Mouse (Mus musculus) layer of hippocampus, adult 9-10 months (tissue): ENCODE measurements around the gene Cpa5.

Source experiments
- DNase-seq: peaks from one replicate; pipeline ENCODE4 v3.0.0; 2022; ENCODE audit warnings: low spot score

The Cpa5 gene

DNA sequence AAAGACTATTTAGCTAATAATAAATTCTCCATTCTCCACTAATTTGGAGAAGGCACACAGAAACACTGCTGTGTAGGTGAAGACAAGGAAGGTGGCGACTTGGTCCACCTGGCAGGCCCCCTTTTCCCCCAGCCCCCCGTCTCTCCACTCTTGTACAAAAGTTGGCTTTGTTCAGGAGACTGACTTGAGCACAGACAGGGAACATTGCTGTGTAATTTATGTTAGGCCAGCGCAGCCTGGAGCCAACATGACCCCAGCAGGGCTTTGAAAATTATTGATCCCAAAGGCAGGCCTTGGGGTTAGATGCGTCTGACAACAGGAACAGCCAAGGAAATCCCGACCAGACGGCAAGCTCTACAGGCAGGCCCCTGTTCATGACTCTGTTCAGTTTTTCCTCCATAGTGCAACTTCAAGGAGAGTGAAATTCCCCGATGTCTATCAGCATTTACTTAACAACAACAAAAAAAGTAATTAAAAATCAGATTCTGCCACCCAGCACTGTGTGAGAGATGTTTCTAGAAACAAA, 6.4 kb upstream of the Cpa5 start:
- no peak for DNase-seq

DNA sequence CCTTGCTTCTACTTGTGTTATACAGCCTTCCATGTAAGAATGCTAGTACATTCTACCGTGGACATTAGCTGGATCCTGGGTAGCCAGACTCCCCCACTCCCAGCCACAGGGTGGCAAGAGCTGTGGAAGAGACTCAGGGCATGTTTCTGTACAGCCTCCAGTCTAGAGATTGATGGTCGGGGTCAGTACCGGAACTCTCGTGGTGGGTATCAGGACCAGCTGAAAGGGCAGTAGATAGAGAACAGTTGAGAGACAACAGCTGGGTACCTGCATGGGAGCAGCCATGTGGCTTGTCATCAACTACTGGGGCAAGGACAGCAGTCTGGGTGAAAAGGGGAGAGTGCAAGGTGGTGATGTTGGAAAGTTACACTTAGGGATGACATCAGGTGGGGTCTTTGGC, 5.7 kb upstream of the Cpa5 start:
- DNase-seq, result no peak

DNA sequence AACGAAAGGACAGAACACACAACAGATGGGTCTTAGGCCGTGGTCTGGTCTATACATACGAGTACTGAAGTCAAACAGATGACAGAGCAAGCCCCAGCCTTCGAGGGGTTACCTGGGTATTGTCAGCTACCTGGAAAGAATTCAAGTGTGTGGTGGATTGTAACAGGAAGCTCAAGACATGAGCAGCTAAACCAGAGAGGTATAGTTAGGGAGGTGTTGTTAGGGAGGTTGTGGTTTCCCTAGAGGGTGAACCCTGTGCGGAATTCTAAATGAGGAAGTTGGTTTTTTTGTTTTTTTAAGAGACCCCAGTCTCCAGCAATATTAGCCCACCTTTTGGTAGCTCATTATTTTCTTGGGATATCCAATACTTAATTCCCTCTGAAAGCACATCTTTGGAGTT, 5.1 kb upstream of the Cpa5 start:
- DNase-seq, result no peak

DNA sequence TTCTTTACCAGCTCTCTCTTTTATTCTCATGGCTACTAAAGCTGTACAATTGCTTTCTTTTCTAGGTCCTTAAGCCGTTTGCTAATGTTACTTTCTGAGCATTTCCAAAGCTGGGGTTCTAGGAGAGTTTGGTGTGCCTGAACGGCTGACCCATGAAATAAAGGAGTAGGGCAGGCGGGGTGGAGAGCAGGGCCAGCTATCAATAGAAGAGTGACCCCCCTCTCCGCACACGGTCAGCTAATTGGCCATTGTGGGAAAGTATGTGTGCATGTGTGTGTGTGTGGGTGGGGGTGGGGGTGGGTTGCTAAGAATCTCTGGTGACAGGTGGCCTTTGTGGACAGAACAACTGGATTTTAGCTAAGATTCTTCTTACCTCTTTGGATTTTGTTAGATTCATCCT, 402 bp downstream of the Cpa5 start:
- DNase-seq, result no peak

DNA sequence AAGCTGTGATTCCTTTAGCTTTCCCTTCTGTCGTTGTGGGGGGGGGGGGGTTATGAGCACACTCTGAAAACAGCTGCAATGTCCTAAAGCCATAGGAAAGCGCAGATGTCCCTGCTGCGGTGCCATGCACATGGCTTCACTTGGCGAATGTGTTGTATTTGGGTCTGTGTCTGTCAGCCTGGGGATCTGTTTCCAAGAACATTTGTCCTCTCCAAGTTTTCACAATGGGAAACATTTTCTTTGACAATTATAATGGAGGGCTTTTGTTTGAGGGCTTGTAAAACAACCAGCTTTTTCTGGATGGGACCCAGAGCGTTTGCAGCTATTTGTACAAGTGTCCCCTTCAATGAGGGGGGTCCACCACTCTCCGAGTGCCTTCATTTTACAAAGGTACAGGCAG, 3.4 kb downstream of the Cpa5 start:
- no peak for DNase-seq

DNA sequence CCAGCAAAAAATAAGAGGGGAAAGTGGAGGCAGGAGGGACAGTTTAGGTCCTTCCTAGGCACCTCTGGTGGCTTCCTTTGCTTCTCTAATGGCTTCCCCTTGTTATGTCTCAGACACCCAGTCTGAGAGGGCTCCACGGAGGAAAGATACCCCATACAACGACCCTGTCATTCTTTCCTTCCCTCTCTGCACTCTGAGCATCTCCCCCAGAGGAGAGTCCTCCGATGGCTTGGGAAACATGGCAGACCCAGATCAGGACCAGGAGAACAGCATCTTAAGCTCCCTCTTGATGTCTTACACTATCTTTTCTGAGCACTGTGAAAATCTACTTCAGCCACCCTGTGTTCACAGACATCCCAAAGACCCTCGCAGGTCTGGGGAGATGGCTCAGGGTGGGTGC, 4.9 kb downstream of the Cpa5 start:
- DNase-seq, result no peak

DNA sequence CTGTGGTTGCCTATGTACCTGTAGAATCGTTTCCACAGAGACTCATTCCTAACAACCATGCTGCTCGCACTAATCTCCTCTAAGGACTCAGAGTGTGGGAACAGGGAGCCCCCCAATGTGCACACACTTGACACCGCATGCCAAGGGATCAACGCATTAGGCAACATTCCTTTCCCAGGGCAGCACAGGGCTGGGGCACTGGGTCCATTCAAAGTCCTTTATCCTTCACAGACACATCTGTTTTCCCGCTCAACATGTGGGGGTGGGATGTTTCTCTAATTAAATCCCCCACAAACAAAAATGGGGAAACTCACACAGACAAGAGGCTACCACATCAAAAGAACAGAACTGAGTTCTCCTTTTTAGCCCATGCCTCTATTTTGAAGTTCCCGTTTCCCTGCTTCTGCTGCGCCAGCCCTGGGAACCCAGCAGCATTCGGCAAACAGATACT, 5.7 kb downstream of the Cpa5 start:
- no peak for DNase-seq

DNA sequence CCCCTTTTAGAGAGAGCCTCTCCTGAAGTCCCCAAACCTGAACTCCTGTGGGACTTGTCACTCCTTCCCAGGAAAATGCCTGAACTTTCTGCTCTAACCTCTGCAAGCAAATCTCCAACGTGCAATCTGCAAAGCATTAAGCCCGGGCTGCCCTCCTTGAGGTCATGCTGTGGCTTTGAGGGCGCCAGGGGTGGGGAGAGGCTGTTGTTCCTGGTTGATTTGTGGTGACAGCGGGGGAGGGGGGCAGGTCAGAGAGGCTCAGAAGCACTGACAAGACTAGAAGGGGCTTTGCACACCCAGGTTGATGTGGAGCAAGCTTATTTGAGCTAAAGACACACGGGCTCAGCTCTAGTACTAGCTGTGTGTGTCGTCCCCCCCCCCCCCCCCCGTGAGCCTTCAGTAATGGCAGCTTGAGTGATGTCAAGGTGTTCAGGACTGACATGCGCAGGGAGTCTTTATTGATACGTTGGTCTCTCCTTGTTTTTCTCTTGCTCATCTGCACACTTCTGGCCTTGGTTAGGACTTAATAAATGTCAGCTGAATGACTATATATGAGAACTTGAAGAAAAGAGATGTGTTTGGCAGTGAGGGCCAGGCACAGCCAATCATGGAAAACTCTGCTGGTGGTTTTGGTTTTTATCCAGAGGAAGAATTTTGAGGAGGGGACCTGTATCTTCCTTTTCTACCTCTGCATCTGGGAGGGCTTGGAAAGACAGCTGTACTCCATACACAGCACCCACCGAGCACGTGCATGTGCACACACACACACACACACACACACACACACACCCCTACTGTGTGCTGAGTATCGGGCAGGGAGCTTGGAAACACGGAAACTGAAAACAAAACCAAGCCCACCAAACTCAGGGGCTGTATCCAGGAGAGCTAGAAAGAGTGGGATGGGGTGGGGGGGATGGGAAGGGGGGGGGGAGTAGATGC, 6.5 kb downstream of the Cpa5 start:
- no peak for DNase-seq

DNA sequence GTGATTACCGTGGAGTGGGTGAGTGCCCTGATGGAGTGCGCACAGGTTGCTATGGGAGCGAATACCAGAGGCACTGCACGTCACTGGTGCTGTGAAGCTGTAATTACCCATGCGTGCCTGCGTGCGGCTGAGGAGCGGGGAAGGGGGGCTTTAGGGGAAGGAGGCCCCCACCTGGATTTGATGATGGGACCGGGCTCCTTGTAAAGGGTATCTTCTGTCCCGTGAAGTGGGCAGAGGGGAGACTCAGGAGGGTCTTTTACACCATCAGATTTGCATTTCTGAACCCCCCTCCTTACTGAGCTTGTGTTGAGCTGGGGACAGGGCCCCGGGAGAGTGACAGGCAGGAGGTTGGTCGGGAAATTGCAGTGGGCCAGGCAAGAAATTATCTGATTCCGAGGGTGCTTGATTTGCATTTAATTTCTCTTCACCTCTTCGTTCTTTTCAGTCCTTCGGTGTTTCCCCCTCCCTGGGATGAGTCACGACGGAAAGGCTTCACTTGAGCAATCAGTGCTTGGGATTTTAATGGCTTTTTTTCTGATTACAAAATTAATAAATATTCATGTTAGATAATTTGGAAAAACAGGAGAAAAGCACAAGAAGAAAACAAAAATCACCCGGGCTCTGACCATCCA, 7.3 kb downstream of the Cpa5 start:
- DNase-seq, result peak; percentile 24

DNA sequence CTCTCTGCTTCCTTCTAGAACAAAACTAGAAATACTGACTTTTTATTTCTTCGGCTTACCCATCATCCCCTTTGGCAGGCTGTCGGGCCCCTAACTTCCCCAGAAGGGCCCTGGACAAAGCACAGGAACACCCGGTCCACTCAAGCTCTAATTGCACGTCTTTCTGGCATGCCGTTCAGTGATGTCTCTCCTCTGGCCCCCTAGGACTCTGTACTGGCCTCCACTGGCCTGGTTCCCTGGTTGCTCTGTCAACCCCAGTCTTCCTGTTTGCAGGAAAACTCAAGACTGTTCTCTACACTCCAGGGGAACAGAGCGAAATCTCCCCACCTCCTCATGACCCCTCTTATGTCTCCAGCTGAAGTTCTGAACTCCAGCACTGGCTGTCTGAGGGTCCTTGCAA, 7.9 kb downstream of the Cpa5 start:
- no peak for DNase-seq

DNA sequence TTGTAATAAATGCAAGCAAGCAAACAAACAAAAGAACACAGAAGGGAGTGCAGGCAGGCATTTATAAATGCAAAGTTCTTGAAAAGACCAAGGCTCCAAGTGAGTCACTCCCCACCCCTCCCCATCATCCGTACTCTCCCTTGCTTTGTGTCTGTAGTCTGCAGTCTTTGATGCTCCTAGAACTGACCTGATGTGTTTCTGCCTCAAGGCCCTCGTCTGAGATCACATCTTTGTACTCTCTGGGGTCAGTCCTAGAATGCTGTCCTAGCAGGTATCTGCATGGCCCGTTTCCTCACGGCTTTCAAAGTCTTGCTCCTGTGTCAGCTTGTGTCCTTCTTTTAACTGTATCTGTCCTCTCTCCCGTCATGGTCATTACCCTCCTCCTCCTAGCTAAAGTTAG, 8.8 kb downstream of the Cpa5 start:
- DNase-seq, result no peak

DNA sequence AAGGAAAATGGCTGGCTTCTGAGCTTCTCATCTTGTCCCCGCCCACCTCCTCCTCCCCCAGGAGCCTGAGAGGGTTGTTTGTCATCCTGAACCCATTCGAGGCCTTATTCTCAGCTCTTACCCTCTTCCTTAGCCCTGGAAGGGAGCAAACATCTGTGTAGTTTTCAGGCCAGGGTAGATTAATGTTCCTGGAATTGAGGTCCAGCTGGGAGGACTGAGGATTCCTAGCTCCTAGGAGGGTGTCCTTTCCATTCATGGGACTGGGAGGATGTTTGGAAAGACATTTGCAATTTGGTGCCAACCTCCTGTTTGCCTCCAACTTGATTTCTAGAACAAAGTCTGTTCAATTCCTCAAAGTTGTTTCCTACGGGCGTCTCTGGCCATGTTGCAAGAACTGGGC, 9.8 kb downstream of the Cpa5 start:
- DNase-seq, result no peak

DNA sequence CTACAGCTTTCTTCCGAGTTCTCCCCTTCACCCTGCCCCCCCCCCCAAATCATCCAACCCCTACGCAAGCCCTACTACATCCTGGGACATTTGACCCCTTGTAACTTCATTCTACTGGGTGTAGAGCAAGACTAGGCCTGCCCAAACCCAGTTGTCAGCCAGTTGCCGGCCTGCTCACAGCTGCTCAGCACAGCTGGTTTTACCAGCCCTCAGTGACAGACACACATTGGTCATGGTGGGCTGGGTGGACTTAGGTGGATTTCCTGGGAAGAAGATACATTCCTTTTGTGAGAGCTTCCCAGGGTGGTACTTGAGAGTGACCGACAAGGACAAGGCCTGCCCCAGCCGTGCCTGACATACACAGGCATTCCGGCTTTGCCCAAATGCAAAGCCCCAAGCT, 10.2 kb downstream of the Cpa5 start:
- no peak for DNase-seq

DNA sequence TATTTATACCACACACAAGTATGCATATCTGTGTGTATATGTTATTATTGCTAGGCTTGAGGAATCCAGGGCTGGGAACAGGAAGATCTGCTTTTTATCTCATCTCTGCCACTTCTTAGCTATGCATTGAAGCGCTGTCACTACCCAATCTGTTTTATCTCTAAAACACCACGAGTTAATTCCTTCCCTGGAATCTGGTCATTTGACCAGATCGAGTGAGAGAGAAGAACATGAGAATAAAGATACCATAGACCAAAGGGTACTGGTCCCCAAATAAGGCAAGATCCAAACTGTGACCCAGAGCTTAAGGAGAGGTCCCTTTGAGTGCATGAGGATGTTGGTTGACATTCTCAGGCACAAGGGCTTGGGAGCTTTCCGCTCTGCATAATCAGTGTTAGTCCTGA, 11.2 kb downstream of the Cpa5 start:
- DNase-seq, result no peak

DNA sequence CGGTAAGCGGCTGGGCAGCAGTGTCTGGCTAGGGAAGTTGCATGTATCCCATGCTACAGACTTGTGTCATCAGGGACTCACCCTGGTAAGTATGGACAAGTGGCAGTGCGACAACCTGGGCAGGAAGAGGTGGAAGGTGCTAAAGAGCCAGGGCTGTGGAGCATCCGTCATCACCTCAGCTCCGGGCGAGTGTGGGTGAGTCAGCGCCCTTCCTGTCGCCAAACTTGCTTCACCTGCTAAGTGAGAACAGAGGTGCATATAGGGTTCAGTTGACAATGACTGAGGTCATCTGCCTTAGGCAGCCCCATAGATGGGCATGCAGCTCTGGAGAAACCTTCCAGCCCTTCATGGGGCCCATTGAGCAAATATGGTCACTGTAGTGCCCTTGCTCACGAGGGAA, 14.0 kb downstream of the Cpa5 start:
- no peak for DNase-seq

DNA sequence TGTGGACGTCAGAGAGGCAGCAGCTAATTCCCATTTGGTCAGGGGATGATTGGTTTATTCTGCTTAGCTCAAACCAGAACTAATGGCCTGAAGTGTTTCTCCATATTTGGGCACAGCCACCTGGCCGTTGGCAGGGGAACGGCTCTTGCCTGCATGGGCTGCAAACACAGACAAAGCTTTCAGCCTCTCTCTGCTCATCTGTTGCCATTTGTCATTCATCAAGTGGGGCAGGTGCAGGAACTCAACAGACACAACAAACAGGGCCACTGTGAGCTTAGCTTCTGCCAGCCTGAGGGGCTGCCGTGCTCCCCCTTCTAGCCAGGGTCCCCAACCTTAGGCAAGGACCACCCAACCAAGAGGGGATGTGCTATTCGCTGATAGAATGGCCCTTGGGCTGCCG, 17.3 kb downstream of the Cpa5 start:
- no peak for DNase-seq

DNA sequence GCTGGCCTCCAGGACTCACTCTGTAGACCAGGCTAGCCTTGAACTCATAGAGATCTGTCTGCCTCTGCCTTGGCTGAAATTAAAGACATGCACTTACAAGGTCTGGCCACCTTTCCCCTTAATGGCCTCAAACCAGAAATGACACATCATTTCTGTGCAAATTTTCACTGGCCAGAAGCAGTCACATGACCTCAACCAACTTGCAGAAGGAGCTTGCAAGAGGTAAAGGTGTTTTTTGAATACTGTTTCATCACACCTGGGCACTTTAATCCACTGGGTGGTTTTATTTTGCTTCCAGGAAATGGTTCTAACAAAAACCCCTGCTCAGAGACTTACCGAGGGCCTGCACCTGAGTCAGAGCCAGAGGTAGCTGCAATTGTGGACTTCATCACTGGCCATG, 19.2 kb downstream of the Cpa5 start:
- no peak for DNase-seq

DNA sequence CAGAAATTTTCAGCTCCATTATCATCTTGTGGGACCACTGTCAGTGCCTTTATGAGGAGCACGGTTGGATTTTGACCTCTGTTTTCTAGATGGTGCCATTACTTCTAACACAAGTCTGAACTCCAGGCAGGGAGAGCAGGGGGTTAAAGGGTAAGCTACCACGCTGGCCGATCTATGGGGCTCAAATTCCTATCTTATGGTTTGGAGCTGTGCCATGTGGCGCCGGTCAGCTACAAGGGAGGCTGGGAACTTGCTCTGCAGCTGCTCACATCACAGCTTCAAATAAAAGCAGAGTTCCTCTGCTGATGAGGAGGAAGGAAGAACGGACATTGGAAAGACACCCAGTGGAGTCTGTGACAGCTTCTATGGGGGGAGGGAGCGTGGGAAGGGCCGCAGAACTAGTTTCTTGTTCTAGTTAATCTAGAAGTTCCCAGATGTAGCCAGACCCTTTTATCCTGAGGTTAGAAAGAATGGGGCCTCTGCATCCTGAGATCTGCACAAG, 24.6 kb downstream of the Cpa5 start:
- DNase-seq, result no peak

DNA sequence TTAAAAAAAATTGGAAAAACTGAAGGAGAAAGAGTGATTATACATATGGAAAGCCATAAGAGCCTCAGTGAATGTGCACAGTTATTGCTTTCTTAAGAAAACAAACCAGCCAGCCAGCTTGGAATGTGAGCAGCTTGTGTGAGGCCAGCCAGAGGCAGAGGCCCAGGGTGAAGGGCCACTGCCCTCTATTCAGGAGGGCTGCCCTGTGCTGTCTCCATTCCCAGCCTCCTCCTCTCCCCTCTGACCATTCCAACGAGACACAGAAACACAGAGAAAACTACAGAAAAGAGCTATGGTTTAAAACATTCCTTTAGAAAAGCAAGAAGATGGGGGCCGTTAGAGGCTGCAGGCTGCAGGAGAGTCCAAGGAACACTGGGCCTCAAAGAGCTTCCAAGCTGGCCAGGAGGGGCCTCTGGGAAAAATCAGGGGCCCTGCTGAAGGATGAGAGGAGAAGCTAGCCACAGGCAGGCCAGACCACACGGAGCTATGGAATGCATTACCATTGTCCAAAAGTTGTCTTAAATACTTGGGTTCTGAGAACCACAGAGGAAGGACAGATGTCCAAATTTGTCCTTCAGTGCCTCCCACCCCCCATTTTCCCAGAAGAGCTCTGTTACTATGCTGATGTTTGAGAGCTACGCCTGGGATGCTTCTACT, 25.5 kb downstream of the Cpa5 start:
- DNase-seq, result no peak

DNA sequence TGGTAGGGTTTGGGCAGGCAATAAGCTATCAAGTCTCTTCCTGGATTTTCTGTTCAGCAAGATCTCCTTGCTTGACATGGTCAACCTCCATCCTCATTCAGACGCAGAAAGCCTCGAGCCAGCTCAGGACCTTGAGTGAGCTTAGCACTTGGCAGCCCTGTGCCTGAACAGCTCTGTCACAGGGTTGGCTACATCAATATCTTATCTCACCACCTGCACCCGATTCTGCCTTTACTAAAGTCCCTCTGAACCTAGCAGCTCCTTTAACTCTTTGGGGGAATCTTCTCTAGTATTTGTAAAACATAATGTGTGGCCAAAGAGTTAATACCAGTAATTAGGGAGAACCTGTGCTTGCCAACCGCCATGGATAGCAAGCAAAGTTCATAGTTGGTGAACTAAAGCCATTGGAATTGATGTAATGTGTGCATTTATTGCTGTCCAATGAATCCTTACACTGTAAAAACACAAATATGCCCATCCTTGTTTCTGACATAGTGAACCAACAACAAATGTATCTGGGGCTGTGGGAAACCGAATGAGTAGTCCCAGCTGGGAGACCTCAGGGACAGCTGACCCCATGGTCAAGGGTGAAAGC, 28.0 kb downstream of the Cpa5 start, which contains the start of gene Cpa1:
Cpa1 (plus strand) TSS at position 545 of the 595 bp plus-strand sequence.
- DNase-seq, result no peak

DNA sequence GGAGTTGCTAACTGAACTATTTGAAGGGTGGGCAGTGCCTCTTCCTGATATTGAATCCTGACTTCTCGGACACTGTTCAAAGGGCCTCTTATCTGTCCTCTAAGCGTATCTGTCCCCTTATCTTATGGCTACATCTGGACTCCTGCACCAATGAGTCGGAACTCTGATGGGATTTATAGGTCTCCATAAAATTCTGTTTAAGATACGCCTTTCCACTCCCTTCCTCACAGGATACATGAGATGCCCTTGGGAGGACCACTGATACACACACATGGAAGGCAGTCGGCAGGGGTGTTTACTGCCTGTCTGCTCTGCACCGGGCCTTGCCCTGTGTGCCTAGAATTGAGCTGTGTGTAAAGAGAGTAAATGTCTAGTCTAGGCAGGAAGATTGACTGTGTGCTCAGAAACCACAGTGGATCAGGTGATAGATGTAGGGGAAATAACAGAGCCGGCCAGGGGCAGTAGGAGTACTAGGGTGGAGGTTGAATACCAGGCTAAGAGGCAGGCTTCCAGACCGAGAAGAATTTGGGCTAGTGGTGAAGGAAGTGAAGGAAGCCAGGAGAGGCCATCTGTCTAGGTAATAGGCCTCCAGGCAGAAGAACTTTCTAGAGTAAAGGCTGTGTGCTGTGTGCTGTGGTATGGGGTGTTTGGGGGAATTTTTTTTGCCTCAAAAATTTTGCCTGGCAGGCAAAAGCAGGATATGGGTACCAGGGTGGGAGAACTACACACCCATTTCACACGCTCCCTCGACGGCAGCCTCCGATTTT, 33.1 kb downstream of the Cpa5 start:
- DNase-seq, result no peak
